Mouse (Mus musculus) liver, embryonic 15.5 days (tissue): ENCODE measurements around the gene Gm37240. TPM values are rescaled to one million over a fixed set of nuclear protein-coding genes. Genes with fewer than 3 reads are reported as not detected.
A peak's percentile ranks its signal among the peaks of the same experiment; 100 is the strongest.
"Not testable (repeated sequence)": the region's sequence is repeated elsewhere in the genome, so short reads cannot be mapped to it uniquely, and the experiment has no call there.

Source experiments
- ATAC-seq: fragments of 200-750 bp; cut with Nextera tagmentation; 2 replicates; pipeline ENCODE4 v1.8.0; 2017; ENCODE audit warnings: moderate number of reproducible peaks, mild to moderate bottlenecking, moderate library complexity; ENCODE audit not compliant: insufficient read depth
- H3K27ac ChIP-seq: fragments of 300-500 bp; sonication (generic); replicated peaks from 2 replicates; pipeline ENCODE4 v1.5.1; 2015; ENCODE audit warnings: mild to moderate bottlenecking, inconsistent platforms
- H3K27me3 ChIP-seq: fragments of 300-500 bp; sonication (generic); 2 replicates; pipeline ENCODE4 v1.6.1; 2015; ENCODE audit warnings: mild to moderate bottlenecking, inconsistent platforms
- H3K36me3 ChIP-seq: fragments of 300-500 bp; sonication (generic); replicated peaks from 2 replicates; pipeline ENCODE4 v1.6.1; 2015; ENCODE audit warnings: moderate library complexity, mild to moderate bottlenecking, inconsistent platforms
- H3K4me1 ChIP-seq: fragments of 300-500 bp; sonication (generic); replicated peaks from 2 replicates; pipeline ENCODE4 v1.6.1; 2015; ENCODE audit warnings: inconsistent platforms
- H3K4me2 ChIP-seq: fragments of 300-500 bp; sonication (generic); 2 replicates; pipeline ENCODE4 v1.6.1; 2015; ENCODE audit warnings: moderate library complexity, mild to moderate bottlenecking, inconsistent platforms
- H3K4me3 ChIP-seq: fragments of 300-500 bp; sonication (generic); replicated peaks from 2 replicates; pipeline ENCODE4 v1.5.1; 2015; ENCODE audit warnings: mild to moderate bottlenecking, inconsistent platforms
- H3K9ac ChIP-seq: fragments of 300-500 bp; sonication (generic); 2 replicates; pipeline ENCODE4 v1.6.1; 2015; ENCODE audit warnings: moderate library complexity, mild to moderate bottlenecking, inconsistent platforms
- H3K9me3 ChIP-seq: fragments of 300-500 bp; sonication (generic); replicated peaks from 2 replicates; pipeline ENCODE4 v1.6.1; 2016; ENCODE audit warnings: inconsistent platforms
- WGBS: fragments of 180-500 bp; shearing (Covaris S2); methylation state at CpG from one replicate; pipeline ENCODE4 v1.1.7; 2015; ENCODE audit warnings: mixed read lengths; ENCODE audit not compliant: insufficient replicate concordance; 5-methylcytosine and 5-hydroxymethylcytosine counted together
- polyA plus RNA-seq: library from polyadenylated mRNA; unstranded; fragments of >200 nt; fragmentation: Nextera tagmentation; extraction: Ambion mirVana; gene quantifications from 2 replicates; pipeline ENCODE4 v1.2.1, GENCODE M21; 2015

Gm37240 gene
- polyA plus RNA-seq, 1 experiment from 2014 or later = 0.24 TPM

DNA sequence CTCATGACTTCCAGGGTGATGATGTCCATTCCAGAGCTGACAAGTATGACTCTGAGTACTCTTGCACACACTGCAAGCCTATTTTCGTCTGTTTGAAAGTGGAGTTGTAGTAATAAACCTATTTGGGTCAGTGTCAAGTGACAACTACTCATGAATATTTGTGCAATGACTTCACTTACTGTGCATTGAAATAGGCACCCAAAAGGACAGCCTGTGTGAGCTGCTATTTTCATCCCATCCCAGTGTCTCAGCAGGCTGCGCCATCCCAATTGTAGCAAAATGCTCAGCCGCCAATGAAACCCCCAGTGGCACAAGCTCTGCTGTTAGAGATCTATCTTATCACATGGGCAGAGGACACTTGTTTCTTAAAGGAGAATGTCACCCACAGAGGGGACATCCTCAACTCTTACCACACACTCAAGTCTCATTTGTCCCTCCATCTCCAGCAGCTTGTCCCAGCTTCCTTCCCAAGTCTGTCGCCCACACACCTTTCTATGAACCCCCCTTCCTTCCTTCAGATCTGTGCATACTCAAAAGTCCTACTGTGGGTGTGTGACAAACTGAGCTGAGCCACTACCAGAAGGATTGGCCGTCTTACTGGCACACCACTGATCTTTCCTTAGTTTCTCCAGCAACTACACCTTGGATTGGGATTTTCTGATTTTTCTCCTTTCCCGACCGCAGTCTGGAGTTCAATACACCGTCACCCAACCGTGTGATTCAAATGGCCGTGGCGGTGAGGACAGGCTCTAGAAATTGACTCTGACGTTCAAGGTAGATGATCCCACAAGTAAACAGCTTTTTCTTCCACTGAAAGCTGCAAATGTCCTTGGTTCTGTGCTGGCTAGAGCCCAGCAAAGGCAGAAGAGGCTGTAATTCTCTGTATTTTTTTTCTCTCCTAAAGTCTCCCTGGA is 1234.4 kb downstream of the Gm37240 start:
- Histone ChIP-seq H3K4me3 (peak overlapping the region; percentile 46; the same call in 1 of the 2 replicates), H3K27me3 (no peaks in the 10 kb centered on the region), H3K27ac (no peak overlapping the region), H3K4me1 (peaks cover 28% of the 10 kb centered on the region), H3K36me3 (no peaks in the 10 kb centered on the region), H3K4me2 (peak overlapping the region; percentile 69), H3K9me3 (no peaks in the 10 kb centered on the region), H3K9ac (no peak overlapping the region)
- ATAC-seq = no peak
- 70% methylated on average over 12 of the region's 12 CpGs for WGBS

GRCm38 (mm10) chr3:84649578-84650327 is 1237.6 kb downstream of the Gm37240 start:
- Histone ChIP-seq H3K27ac (peak overlapping the region; percentile 38), H3K36me3 (no peaks in the 10 kb centered on the region), H3K4me2 (no peak overlapping the region), H3K4me3 (no peak overlapping the region), H3K9me3 (no peaks in the 10 kb centered on the region), H3K4me1 (peaks cover 24% of the 10 kb centered on the region), H3K9ac (no peak overlapping the region), H3K27me3 (no peaks in the 10 kb centered on the region)
- WGBS = 57% methylated on average over 12 of the region's 12 CpGs
- ATAC-seq = peak; percentile 29; the same call in 1 of the 2 replicates

DNA sequence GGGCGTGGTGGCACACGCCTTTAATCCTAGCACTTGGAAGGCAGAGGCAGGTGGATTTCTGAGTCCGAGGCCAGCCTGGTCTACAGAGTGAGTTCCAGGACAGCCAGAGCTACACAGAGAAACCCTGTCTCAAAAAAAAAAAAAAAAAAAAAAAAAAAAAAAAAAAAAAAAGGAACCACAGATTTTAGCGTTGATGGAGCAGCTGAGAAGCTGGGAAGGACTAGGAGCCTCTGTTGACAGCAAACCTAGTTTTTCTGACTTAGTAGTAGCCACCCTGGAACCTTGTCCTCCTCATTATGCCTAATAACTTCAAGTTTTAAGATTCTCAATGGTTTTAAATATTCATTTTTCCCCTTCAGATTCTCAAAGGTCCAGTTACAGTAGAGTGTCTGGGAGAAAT is 1239.2 kb downstream of the Gm37240 start:
- H3K36me3 ChIP-seq, H3K27me3 ChIP-seq, H3K4me1 ChIP-seq, H3K4me3 ChIP-seq, ATAC-seq, H3K4me2 ChIP-seq, H3K9me3 ChIP-seq, H3K27ac ChIP-seq, H3K9ac ChIP-seq: not testable (repeated sequence)
- 63% methylated on average over 4 of the region's 4 CpGs for WGBS

DNA sequence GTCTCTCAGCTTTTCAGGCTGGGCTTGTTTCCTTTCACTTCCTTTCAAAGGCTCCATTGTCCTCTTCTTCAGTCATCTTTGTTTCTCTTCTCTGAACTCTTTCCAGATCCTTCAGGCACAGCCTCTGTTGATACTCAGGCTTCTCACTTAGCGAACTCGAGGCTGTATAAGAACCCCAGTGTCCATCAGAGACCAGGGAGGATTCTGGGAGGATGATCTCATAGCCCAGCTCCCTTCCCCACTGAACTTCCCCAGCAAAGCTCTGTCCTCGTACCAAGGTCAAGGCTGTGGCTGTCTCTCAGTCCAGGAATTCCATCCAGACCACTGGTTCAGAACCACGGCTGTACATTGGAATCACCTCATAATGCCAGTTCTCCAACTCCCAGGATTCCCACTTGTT is 1239.7 kb downstream of the Gm37240 start:
- no peaks in the 10 kb centered on the region for H3K36me3 ChIP-seq
- no peaks in the 10 kb centered on the region for H3K9me3 ChIP-seq
- H3K4me3 ChIP-seq = no peak overlapping the region
- 37% methylated on average over 4 of the region's 4 CpGs for WGBS
- ATAC-seq = no peak; the same call in 1 of the 2 replicates
- H3K4me2 ChIP-seq = no peak overlapping the region
- H3K27ac ChIP-seq = no peak overlapping the region
- H3K4me1 ChIP-seq = 0 out of 2 replicates have a peak, but pooled peaks cover 4% of the 10 kb centered on the region
- no peak overlapping the region for H3K9ac ChIP-seq
- H3K27me3 ChIP-seq = no peaks in the 10 kb centered on the region

DNA sequence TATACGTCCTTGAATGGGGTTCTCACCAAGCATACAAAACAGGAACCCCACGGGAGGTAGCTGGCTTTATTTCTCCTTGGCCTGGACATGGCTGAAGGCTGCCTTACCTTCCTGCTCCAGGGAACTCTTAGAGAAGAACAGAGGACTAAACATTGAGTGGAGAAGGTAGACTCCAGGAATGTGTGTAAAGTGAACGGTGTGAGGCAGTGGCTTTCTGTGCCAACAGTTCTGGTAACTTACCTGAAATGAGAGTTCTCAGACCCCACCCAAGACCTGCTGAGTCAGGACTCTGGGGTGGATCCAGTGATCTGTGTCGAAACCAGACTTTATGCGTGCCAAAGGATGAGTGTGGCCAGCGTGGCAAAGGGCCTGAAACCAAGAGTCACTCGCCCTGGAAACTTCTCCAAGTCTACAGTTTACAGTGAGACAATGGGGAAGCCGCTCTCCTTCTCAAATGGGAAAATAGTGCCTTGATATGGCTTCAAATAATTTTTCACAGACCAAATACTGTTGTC is 1240.9 kb downstream of the Gm37240 start:
- whole genome bisulfite sequencing = 52% methylated on average over 8 of the region's 8 CpGs
- Histone ChIP-seq H3K36me3 (no peaks in the 10 kb centered on the region), H3K4me1 (0 out of 2 replicates have a peak, but pooled peaks cover 4% of the 10 kb centered on the region), H3K27me3 (no peaks in the 10 kb centered on the region), H3K27ac (no peak overlapping the region), H3K9me3 (no peaks in the 10 kb centered on the region), H3K4me3 (no peak overlapping the region), H3K9ac (no peak overlapping the region), H3K4me2 (no peak overlapping the region)
- ATAC-seq = no peak

GRCm38 (mm10) chr3:84646007-84646290 is 1241.4 kb downstream of the Gm37240 start:
- Histone ChIP-seq H3K9ac (no peak overlapping the region), H3K4me1 (0 out of 2 replicates have a peak, but pooled peaks cover 4% of the 10 kb centered on the region), H3K36me3 (no peaks in the 10 kb centered on the region), H3K9me3 (no peaks in the 10 kb centered on the region), H3K4me3 (no peak overlapping the region), H3K4me2 (no peak overlapping the region), H3K27ac (no peak overlapping the region), H3K27me3 (no peaks in the 10 kb centered on the region)
- no peak for ATAC-seq
- 75% methylated on average over 3 of the region's 3 CpGs for WGBS

- Histone ChIP-seq H3K27ac (no peak overlapping the region), H3K9me3 (no peaks in the 10 kb centered on the region), H3K4me2 (no peak overlapping the region), H3K27me3 (no peaks in the 10 kb centered on the region), H3K4me3 (no peak overlapping the region), H3K4me1 (0 out of 2 replicates have a peak, but pooled peaks cover 4% of the 10 kb centered on the region), H3K36me3 (no peaks in the 10 kb centered on the region), H3K9ac (no peak overlapping the region)
- WGBS = 60% methylated on average over 9 of the region's 9 CpGs
- ATAC-seq = no peak
These were observed 1241.9 kb downstream of the Gm37240 start for GRCm38 (mm10) chr3:84645156-84646006.

DNA sequence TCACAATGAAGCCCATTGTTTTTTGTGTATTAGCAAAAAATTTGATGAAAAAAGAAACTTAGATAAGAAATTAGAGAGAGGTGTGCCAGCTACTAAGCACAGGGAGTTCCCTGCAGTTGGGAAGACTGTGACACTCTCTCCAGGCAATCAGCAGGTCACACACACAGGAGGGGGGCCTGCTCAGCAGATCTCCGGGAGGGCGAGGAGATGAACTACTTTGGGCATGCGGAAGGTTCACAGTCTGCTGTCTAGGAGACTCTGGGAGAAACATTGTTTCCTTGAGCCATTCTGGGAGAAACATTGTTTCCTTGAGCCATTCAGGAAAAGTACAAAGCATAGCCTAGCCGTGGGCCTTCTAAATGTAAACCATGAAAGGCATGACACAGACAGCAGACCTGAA is 1244.4 kb downstream of the Gm37240 start:
- Histone ChIP-seq H3K4me2 (no peak overlapping the region), H3K9ac (no peak overlapping the region), H3K4me3 (no peak overlapping the region), H3K4me1 (0 out of 2 replicates have a peak, but pooled peaks cover 16% of the 10 kb centered on the region), H3K27ac (no peak overlapping the region), H3K27me3 (no peaks in the 10 kb centered on the region), H3K36me3 (no peaks in the 10 kb centered on the region), H3K9me3 (no peaks in the 10 kb centered on the region)
- no peak for ATAC-seq
- 72% methylated on average over 4 of the region's 4 CpGs for WGBS

GRCm38 (mm10) chr3:84641391-84641790 is 1245.9 kb downstream of the Gm37240 start:
- WGBS = 58% methylated on average over 2 of the region's 2 CpGs
- H3K27me3 ChIP-seq = no peaks in the 10 kb centered on the region
- no peaks in the 10 kb centered on the region for H3K36me3 ChIP-seq
- H3K4me2 ChIP-seq = no peak overlapping the region
- no peak overlapping the region for H3K9ac ChIP-seq
- ATAC-seq = no peak
- H3K4me1 ChIP-seq = 0 out of 2 replicates have a peak, but pooled peaks cover 14% of the 10 kb centered on the region
- no peak overlapping the region for H3K27ac ChIP-seq
- H3K9me3 ChIP-seq = no peaks in the 10 kb centered on the region
- no peak overlapping the region for H3K4me3 ChIP-seq

GRCm38 (mm10) chr3:84640536-84640935 is 1246.8 kb downstream of the Gm37240 start:
- H3K27me3 ChIP-seq = no peaks in the 10 kb centered on the region
- no peak overlapping the region for H3K27ac ChIP-seq
- H3K9me3 ChIP-seq = no peaks in the 10 kb centered on the region
- 49% methylated on average over 6 of the region's 6 CpGs for WGBS
- H3K4me3 ChIP-seq = no peak overlapping the region
- 0 out of 2 replicates have a peak, but pooled peaks cover 14% of the 10 kb centered on the region for H3K4me1 ChIP-seq
- no peak for ATAC-seq
- H3K9ac ChIP-seq = no peak overlapping the region
- no peaks in the 10 kb centered on the region for H3K36me3 ChIP-seq
- no peak overlapping the region for H3K4me2 ChIP-seq
